Mouse (Mus musculus): ENCODE measurements around the gene Fbxw11. TPM values are rescaled to one million over a fixed set of nuclear protein-coding genes. Genes with fewer than 3 reads are reported as not detected.
"Not testable (repeated sequence)": the region's sequence is repeated elsewhere in the genome, so short reads cannot be mapped to it uniquely, and the experiment has no call there.

Fbxw11 gene
- total RNA-seq, 2 experiments from 2014 or later: 63.4 to 71.3 TPM

GRCm38 (mm10) chr11:32701566-32701965, 59.0 kb downstream of the Fbxw11 start:
- no peak for DNase-seq (ENCODE audit: low spot score in 2 of 2)

GRCm38 (mm10) chr11:32704241-32704890, 61.8 kb downstream of the Fbxw11 start:
- no peak for DNase-seq (ENCODE audit: low spot score in 2 of 2)

GRCm38 (mm10) chr11:32706406-32706993, 64.0 kb downstream of the Fbxw11 start:
- DNase-seq (ENCODE audit: low spot score in 2 of 2): no peak

- no peak for DNase-seq (ENCODE audit: low spot score in 2 of 2)
These were observed 65.0 kb downstream of the Fbxw11 start for GRCm38 (mm10) chr11:32707481-32707880.

GRCm38 (mm10) chr11:32708739-32709501, 66.4 kb downstream of the Fbxw11 start:
- no peak for DNase-seq (ENCODE audit: low spot score in 2 of 2)

GRCm38 (mm10) chr11:32709563-32709962, 67.0 kb downstream of the Fbxw11 start:
- DNase-seq (ENCODE audit: low spot score in 2 of 2): peak in 1 of 2 experiments; percentile 37

GRCm38 (mm10) chr11:32714230-32714629, 71.7 kb downstream of the Fbxw11 start:
- DNase-seq (ENCODE audit: low spot score in 2 of 2): no peak

- DNase-seq (ENCODE audit: low spot score in 2 of 2): no peak
These were observed 72.4 kb downstream of the Fbxw11 start for GRCm38 (mm10) chr11:32714896-32715295.

GRCm38 (mm10) chr11:32715495-32715894, 73.0 kb downstream of the Fbxw11 start:
- DNase-seq (ENCODE audit: low spot score in 2 of 2): no peak

- no peak for DNase-seq (ENCODE audit: low spot score in 2 of 2)
These were observed 73.4 kb downstream of the Fbxw11 start for GRCm38 (mm10) chr11:32715970-32716369.

- DNase-seq (ENCODE audit: low spot score in 2 of 2): no peak
These were observed 74.4 kb downstream of the Fbxw11 start for GRCm38 (mm10) chr11:32716876-32717275.

- not testable (repeated sequence) for DNase-seq (ENCODE audit: low spot score in 2 of 2)
These were observed 75.2 kb downstream of the Fbxw11 start for GRCm38 (mm10) chr11:32717711-32718110.

- DNase-seq (ENCODE audit: low spot score in 2 of 2): peak in 1 of 2 experiments; percentile 42
These were observed 75.8 kb downstream of the Fbxw11 start for GRCm38 (mm10) chr11:32718371-32718770.

GRCm38 (mm10) chr11:32718979-32719378, 76.5 kb downstream of the Fbxw11 start:
- DNase-seq (ENCODE audit: low spot score in 2 of 2): no peak

- no peak for DNase-seq (ENCODE audit: low spot score in 2 of 2)
These were observed 80.1 kb downstream of the Fbxw11 start for GRCm38 (mm10) chr11:32722653-32723052.

- no peak for DNase-seq (ENCODE audit: low spot score in 2 of 2)
These were observed 80.8 kb downstream of the Fbxw11 start for GRCm38 (mm10) chr11:32723287-32723686.

- DNase-seq (ENCODE audit: low spot score in 2 of 2): no peak
These were observed 82.6 kb downstream of the Fbxw11 start for GRCm38 (mm10) chr11:32725171-32725570.

- no peak for DNase-seq (ENCODE audit: low spot score in 2 of 2)
These were observed 89.9 kb downstream of the Fbxw11 start for GRCm38 (mm10) chr11:32732467-32732866.

GRCm38 (mm10) chr11:32733195-32733594, 90.7 kb downstream of the Fbxw11 start:
- DNase-seq (ENCODE audit: low spot score in 2 of 2): no peak

- DNase-seq (ENCODE audit: low spot score in 2 of 2): no peak
These were observed 93.8 kb downstream of the Fbxw11 start for GRCm38 (mm10) chr11:32736371-32736770.

- no peak for DNase-seq (ENCODE audit: low spot score in 2 of 2)
These were observed 95.2 kb downstream of the Fbxw11 start for GRCm38 (mm10) chr11:32737729-32738128.

GRCm38 (mm10) chr11:32743891-32744290, 101.4 kb downstream of the Fbxw11 start:
- no peak for DNase-seq (ENCODE audit: low spot score in 2 of 2)
